Mouse (Mus musculus) neural tube, embryonic 15.5 days (tissue): ENCODE measurements around the gene Rapgef6. TPM values are rescaled to one million over a fixed set of nuclear protein-coding genes. Genes with fewer than 3 reads are reported as not detected.

Experiments
- ATAC-seq: fragments of 200-750 bp; cut with Nextera tagmentation; 2 replicates; pipeline ENCODE4 v1.8.0; 2017; ENCODE audit warnings: mild to moderate bottlenecking, moderate TSS enrichment, moderate library complexity; ENCODE audit not compliant: low FRiP score
- H3K27ac ChIP-seq: fragments of 300-500 bp; sonication (generic); replicated peaks from 2 replicates; pipeline ENCODE4 v1.5.1; 2015; ENCODE audit warnings: mild to moderate bottlenecking, inconsistent platforms
- H3K27me3 ChIP-seq: fragments of 300-500 bp; sonication (generic); replicated peaks from 2 replicates; pipeline ENCODE4 v1.6.1; 2015; ENCODE audit warnings: inconsistent platforms
- H3K36me3 ChIP-seq: fragments of 300-500 bp; sonication (generic); 2 replicates; pipeline ENCODE4 v1.6.1; 2015; ENCODE audit warnings: inconsistent platforms
- H3K4me1 ChIP-seq: fragments of 300-500 bp; sonication (generic); 2 replicates; pipeline ENCODE4 v1.6.1; 2015; ENCODE audit warnings: inconsistent platforms
- H3K4me2 ChIP-seq: fragments of 300-500 bp; sonication (generic); 2 replicates; pipeline ENCODE4 v1.6.1; 2015; ENCODE audit warnings: inconsistent platforms, mild to moderate bottlenecking, moderate library complexity
- H3K4me3 ChIP-seq: fragments of 300-500 bp; sonication (generic); replicated peaks from 2 replicates; pipeline ENCODE4 v1.5.1; 2015; ENCODE audit warnings: mild to moderate bottlenecking, inconsistent platforms
- H3K9ac ChIP-seq: fragments of 300-500 bp; sonication (generic); replicated peaks from 2 replicates; pipeline ENCODE4 v1.6.1; 2015; ENCODE audit warnings: mild to moderate bottlenecking, inconsistent platforms
- H3K9me3 ChIP-seq: fragments of 300-500 bp; sonication (generic); replicated peaks from 2 replicates; pipeline ENCODE4 v1.6.1; 2016; ENCODE audit warnings: inconsistent platforms
- WGBS: fragments of 180-500 bp; shearing (Covaris S2); methylation state at CpG from one replicate; pipeline ENCODE4 v1.1.7; 2015; ENCODE audit warnings: mixed read lengths; 5-methylcytosine and 5-hydroxymethylcytosine counted together
- polyA plus RNA-seq: library from polyadenylated mRNA; unstranded; fragments of >200 nt; fragmentation: Nextera tagmentation; extraction: Ambion mirVana; gene quantifications from 2 replicates; pipeline ENCODE4 v1.2.1, GENCODE M21; 2015

Rapgef6 gene
- polyA plus RNA-seq, 1 experiment from 2014 or later = 36.5 TPM

DNA sequence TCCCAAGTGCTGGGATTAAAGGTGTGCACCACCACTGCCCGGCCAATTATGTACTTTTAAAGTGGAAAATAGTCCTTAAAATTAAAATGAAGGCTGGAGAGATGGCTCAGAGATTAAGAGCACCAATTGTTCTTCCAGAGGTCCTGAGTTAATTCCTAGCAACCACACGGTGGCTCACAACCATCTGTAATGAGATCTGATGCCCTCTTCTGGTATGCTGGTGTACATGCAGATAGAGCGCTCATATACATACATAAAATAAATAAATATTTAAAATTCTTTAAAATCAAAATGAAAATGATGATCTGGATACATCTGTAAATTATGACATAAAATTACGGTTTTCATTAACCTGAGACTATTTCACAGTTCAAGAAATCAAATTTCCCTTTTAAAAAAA lies 123.8 kb downstream of the Rapgef6 start:
- H3K4me3 ChIP-seq = no peak overlapping the region
- H3K4me2 ChIP-seq = no peak overlapping the region
- ATAC-seq = no peak
- peaks cover 17% of the 10 kb centered on the region for H3K36me3 ChIP-seq
- no peaks in the 10 kb centered on the region for H3K9me3 ChIP-seq
- H3K4me1 ChIP-seq = no peaks in the 10 kb centered on the region
- H3K27ac ChIP-seq = no peak overlapping the region
- no peak overlapping the region for H3K9ac ChIP-seq
- 94% methylated on average over 4 of the region's 4 CpGs for WGBS
- H3K27me3 ChIP-seq = no peaks in the 10 kb centered on the region

GRCm38 (mm10) chr11:54648573-54648972 lies 125.9 kb downstream of the Rapgef6 start:
- Histone ChIP-seq H3K36me3 (peaks cover 8% of the 10 kb centered on the region; the same call in 1 of the 2 replicates), H3K27ac (no peak overlapping the region), H3K4me1 (no peaks in the 10 kb centered on the region), H3K27me3 (no peaks in the 10 kb centered on the region), H3K9me3 (no peaks in the 10 kb centered on the region), H3K4me3 (no peak overlapping the region), H3K9ac (no peak overlapping the region), H3K4me2 (no peak overlapping the region)
- ATAC-seq = no peak

GRCm38 (mm10) chr11:54655420-54655819 lies 132.8 kb downstream of the Rapgef6 start:
- Histone ChIP-seq H3K4me3 (no peak overlapping the region), H3K27ac (no peak overlapping the region), H3K9me3 (no peaks in the 10 kb centered on the region), H3K9ac (no peak overlapping the region), H3K36me3 (peaks cover 20% of the 10 kb centered on the region), H3K4me2 (no peak overlapping the region), H3K4me1 (no peaks in the 10 kb centered on the region), H3K27me3 (no peaks in the 10 kb centered on the region)
- no peak for ATAC-seq
- WGBS = 83% methylated on average over 2 of the region's 2 CpGs

GRCm38 (mm10) chr11:54673575-54674298 lies 151.1 kb downstream of the Rapgef6 start:
- no peak for ATAC-seq
- Histone ChIP-seq H3K27me3 (no peaks in the 10 kb centered on the region), H3K36me3 (peaks cover 6% of the 10 kb centered on the region; the same call in 1 of the 2 replicates), H3K4me3 (no peak overlapping the region), H3K9ac (no peak overlapping the region), H3K4me2 (no peak overlapping the region), H3K27ac (no peak overlapping the region), H3K4me1 (no peaks in the 10 kb centered on the region), H3K9me3 (no peaks in the 10 kb centered on the region)
- 61% methylated on average over 8 of the region's 8 CpGs for WGBS

DNA sequence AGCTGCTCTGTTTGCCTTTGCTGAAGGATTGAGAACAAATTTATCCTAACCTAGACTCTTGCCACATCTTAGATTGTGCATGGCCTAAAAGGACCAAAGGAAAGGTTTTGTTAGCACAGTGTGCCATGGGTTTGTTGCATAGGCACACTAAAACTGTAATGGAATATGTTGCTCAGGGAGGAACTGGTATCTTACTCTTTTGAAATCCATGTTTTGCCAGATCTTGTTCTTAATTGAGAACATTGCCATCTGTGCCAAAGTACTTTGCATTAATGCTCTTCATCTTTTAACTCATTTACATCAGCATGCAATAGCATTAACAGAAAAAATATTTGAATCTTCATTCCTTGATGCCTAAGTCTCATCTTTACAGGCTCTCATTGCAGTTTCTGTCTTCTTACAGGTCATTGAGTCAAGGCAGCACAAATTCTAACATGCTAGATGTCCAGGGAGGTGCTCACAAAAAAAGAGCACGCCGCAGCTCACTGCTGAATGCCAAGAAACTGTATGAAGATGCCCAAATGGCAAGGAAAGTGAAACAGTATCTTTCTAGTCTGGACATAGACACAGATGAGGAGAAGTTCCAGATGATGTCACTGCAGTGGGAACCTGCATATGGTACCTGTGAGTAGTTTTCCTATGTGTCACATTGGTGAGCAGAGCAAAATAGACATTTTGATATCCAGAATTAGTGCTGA lies 153.3 kb downstream of the Rapgef6 start:
- WGBS = 91% methylated on average over 2 of the region's 2 CpGs
- no peak overlapping the region for H3K9ac ChIP-seq

GRCm38 (mm10) chr11:54679141-54679540 lies 156.5 kb downstream of the Rapgef6 start:
- Histone ChIP-seq H3K4me2 (no peak overlapping the region), H3K9ac (no peak overlapping the region), H3K27ac (no peak overlapping the region), H3K4me3 (no peak overlapping the region), H3K4me1 (no peaks in the 10 kb centered on the region), H3K9me3 (no peaks in the 10 kb centered on the region), H3K27me3 (no peaks in the 10 kb centered on the region), H3K36me3 (peaks cover 22% of the 10 kb centered on the region)
- ATAC-seq = no peak
- WGBS = 96% methylated on average over 2 of the region's 2 CpGs

More for the DNA sequence above, 153.3 kb downstream of the Rapgef6 start:
- Histone ChIP-seq H3K4me3 (no peak overlapping the region), H3K27ac (no peak overlapping the region), H3K27me3 (no peaks in the 10 kb centered on the region), H3K4me2 (no peak overlapping the region), H3K4me1 (no peaks in the 10 kb centered on the region), H3K36me3 (peaks cover 21% of the 10 kb centered on the region), H3K9me3 (no peaks in the 10 kb centered on the region)
- ATAC-seq = no peak

DNA sequence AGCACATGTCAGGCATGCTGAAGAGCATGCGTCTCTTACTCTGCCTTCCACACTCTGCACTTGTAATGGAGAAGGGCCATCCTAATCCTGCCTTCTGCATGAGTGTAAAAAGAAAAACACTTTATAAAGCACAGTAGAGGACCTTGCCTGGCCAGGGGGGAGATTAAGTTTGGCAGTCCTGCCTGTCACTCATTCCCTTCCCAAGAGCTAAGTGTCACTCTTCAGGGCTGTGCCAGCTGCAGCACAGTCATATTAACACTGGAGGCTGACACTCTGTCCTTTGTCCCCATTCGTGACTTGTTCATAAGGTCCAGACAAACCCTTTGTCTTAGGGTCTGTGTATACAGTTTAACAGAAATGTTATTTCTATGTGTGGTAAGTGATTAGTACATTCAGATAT lies 162.2 kb downstream of the Rapgef6 start:
- no peak for ATAC-seq
- 88% methylated on average over 2 of the region's 2 CpGs for WGBS

DNA sequence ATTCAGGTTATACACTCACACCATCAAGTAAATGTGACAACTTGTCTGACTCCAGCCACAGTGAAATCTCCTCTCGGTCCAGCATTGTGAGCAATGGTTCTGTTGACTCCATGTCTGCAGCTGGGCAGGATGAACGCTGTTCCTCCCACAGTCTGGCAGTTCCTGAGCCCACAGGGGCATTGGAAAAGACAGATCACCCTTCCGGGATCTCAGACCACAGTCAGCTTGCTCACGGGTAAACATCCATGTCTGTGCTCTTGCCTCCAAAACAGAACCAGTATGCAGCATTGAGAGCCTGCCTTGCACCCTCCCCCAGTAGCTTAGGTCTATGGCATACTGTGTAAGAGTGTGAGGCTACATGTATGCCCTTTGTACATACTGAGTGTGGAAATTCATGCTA lies 167.5 kb downstream of the Rapgef6 start:
- no peaks in the 10 kb centered on the region for H3K27me3 ChIP-seq
- no peak overlapping the region for H3K4me2 ChIP-seq
- no peaks in the 10 kb centered on the region for H3K9me3 ChIP-seq
- no peak for ATAC-seq
- WGBS = 84% methylated on average over 4 of the region's 4 CpGs
- H3K4me3 ChIP-seq = no peak overlapping the region
- H3K9ac ChIP-seq = no peak overlapping the region
- H3K4me1 ChIP-seq = no peaks in the 10 kb centered on the region
- H3K36me3 ChIP-seq = peaks cover 28% of the 10 kb centered on the region
- no peak overlapping the region for H3K27ac ChIP-seq

More for the DNA sequence above, 162.2 kb downstream of the Rapgef6 start:
- Histone ChIP-seq H3K36me3 (peaks cover 29% of the 10 kb centered on the region), H3K4me3 (no peak overlapping the region), H3K9ac (no peak overlapping the region), H3K27me3 (no peaks in the 10 kb centered on the region), H3K4me1 (no peaks in the 10 kb centered on the region), H3K9me3 (no peaks in the 10 kb centered on the region), H3K27ac (no peak overlapping the region), H3K4me2 (no peak overlapping the region)

GRCm38 (mm10) chr11:54691179-54691578 lies 168.5 kb downstream of the Rapgef6 start:
- Histone ChIP-seq H3K27me3 (no peaks in the 10 kb centered on the region), H3K27ac (no peak overlapping the region), H3K4me2 (no peak overlapping the region), H3K9ac (no peak overlapping the region), H3K4me1 (no peaks in the 10 kb centered on the region), H3K4me3 (no peak overlapping the region), H3K9me3 (no peaks in the 10 kb centered on the region), H3K36me3 (peaks cover 22% of the 10 kb centered on the region)
- ATAC-seq = no peak
- WGBS = 90% methylated on average over 4 of the region's 4 CpGs

DNA sequence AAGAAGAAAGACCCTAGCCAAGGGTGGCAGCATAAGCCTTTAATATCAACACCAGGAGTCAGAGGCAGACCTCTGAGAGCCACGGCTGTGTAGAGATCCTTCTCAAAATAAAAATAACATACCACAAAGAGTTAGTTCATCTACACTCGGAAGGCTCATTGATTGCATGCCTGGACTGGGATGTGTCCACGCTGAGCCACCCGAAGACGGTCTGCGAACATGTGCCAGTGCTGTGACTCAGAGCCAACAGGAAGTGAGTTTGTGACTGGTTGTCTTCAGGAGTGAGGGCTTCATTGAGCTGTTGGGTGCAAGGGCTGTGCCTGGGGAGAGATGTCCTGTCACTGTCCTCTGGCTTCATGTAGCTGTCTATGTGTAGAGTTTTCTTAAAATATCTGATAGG lies 171.0 kb downstream of the Rapgef6 start:
- 91% methylated on average over 6 of the region's 6 CpGs for WGBS
- no peaks in the 10 kb centered on the region for H3K9me3 ChIP-seq
- H3K27ac ChIP-seq = no peak overlapping the region
- H3K9ac ChIP-seq = no peak overlapping the region
- H3K27me3 ChIP-seq = no peaks in the 10 kb centered on the region
- no peak for ATAC-seq
- no peak overlapping the region for H3K4me2 ChIP-seq
- H3K4me3 ChIP-seq = no peak overlapping the region
- no peaks in the 10 kb centered on the region for H3K4me1 ChIP-seq
- H3K36me3 ChIP-seq = peaks cover 31% of the 10 kb centered on the region

DNA sequence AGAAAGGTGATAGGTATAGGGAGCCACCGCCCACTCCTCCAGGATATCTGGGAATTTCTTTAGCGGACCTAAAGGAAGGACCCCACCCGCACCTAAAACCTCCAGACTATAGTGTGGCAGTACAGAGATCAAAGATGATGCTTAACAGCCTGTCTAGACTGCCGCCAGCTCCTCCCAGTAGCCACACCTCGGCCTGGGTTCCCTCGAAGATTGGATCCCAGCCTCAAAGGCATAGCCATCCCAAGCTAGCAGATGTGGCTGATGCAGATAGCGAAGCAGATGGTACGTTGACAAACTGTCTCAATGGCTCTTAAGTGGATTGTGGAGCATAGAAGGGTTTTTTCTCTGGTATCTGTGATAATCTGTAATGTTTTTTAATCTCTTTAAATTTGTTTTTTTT lies 171.6 kb downstream of the Rapgef6 start:
- H3K36me3 ChIP-seq = peaks cover 29% of the 10 kb centered on the region
- H3K4me3 ChIP-seq = no peak overlapping the region
- H3K4me1 ChIP-seq = no peaks in the 10 kb centered on the region
- no peaks in the 10 kb centered on the region for H3K27me3 ChIP-seq
- WGBS = 83% methylated on average over 8 of the region's 8 CpGs
- no peak overlapping the region for H3K9ac ChIP-seq
- no peak for ATAC-seq
- H3K4me2 ChIP-seq = no peak overlapping the region
- H3K27ac ChIP-seq = no peak overlapping the region
- H3K9me3 ChIP-seq = no peaks in the 10 kb centered on the region

DNA sequence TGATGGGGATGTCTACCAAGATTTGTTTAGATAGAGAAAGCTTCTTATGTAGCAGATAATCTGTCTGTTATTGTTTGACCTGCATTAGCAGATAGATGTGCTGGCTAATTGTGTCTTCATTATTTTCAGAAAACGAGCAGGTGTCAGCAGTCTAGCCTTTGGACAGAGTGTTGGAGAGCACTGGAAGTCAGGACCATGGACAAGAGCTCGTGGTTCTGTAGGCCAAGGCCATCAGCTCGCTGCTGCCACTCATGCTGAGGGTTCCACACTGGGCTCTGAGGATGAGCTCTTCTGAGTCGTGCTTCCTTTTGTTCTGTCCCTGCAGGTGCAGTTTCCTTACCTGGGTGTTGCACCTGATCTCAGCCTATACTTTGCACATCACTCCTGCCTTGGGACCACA lies 173.3 kb downstream of the Rapgef6 start:
- Histone ChIP-seq H3K36me3 (peaks cover 24% of the 10 kb centered on the region), H3K9me3 (no peaks in the 10 kb centered on the region), H3K4me2 (no peak overlapping the region), H3K9ac (no peak overlapping the region), H3K4me3 (no peak overlapping the region), H3K27ac (no peak overlapping the region), H3K4me1 (no peaks in the 10 kb centered on the region), H3K27me3 (no peaks in the 10 kb centered on the region)
- ATAC-seq = no peak
- 81% methylated on average over 4 of the region's 4 CpGs for WGBS
